Mouse (Mus musculus): ENCODE data around the gene Prpsap2. TPM values are rescaled to one million over a fixed set of nuclear protein-coding genes. Genes with fewer than 3 reads are reported as not detected.

Prpsap2 gene
- polyA plus RNA-seq, 1 experiment from 2014 or later, result 33.1 TPM

- Histone ChIP-seq H3K9me3 (replicated peaks; ENCODE audit: control insufficient read depth, low read length) (no peaks in the 10 kb centered on the region), H3K9ac (replicated peaks; ENCODE audit: low read length) (no peak overlapping the region), H3K36me3 (replicated peaks; ENCODE audit: control insufficient read depth, insufficient read depth, low read depth, low read length) (no peaks in the 10 kb centered on the region), H3K4me3 (ENCODE audit: low read depth, low read length) (no peak overlapping the region), H3K4me1 (ENCODE audit: control insufficient read depth, insufficient read depth, low read length) (no peaks in the 10 kb centered on the region), H3K27ac (replicated peaks; ENCODE audit: low read depth, low read length) (no peak overlapping the region), H3K27me3 (ENCODE audit: control insufficient read depth, insufficient read depth, low read length) (no peaks in the 10 kb centered on the region), H3K4me2 (ENCODE audit: low read depth, low read length) (no peak overlapping the region)
- WGBS, result 42% methylated on average over 11 of the region's 11 CpGs
- DNase-seq (ENCODE audit: low spot score) (peak; percentile 92), ATAC-seq (replicated peaks; ENCODE audit: insufficient number of reproducible peaks, low FRiP score, low TSS enrichment, low read depth) (peak; percentile 45; the same call in 1 of the 2 replicates)
These were observed 47.4 kb downstream of the Prpsap2 start for GRCm38 (mm10) chr11:61714346-61715117.

GRCm38 (mm10) chr11:61713157-61713855, 48.6 kb downstream of the Prpsap2 start:
- Histone ChIP-seq H3K4me3 (ENCODE audit: low read depth, low read length) (no peak overlapping the region), H3K9me3 (replicated peaks; ENCODE audit: control insufficient read depth, low read length) (no peaks in the 10 kb centered on the region), H3K4me2 (ENCODE audit: low read depth, low read length) (no peak overlapping the region), H3K27me3 (ENCODE audit: control insufficient read depth, insufficient read depth, low read length) (no peaks in the 10 kb centered on the region), H3K36me3 (replicated peaks; ENCODE audit: control insufficient read depth, insufficient read depth, low read depth, low read length) (no peaks in the 10 kb centered on the region), H3K4me1 (ENCODE audit: control insufficient read depth, insufficient read depth, low read length) (no peaks in the 10 kb centered on the region), H3K9ac (replicated peaks; ENCODE audit: low read length) (no peak overlapping the region), H3K27ac (replicated peaks; ENCODE audit: low read depth, low read length) (no peak overlapping the region)
- ATAC-seq (replicated peaks; ENCODE audit: insufficient number of reproducible peaks, low FRiP score, low TSS enrichment, low read depth) (no peak), DNase-seq (ENCODE audit: low spot score) (no peak)
- WGBS, result 66% methylated on average over 15 of the region's 15 CpGs

GRCm38 (mm10) chr11:61708928-61709327, 53.0 kb downstream of the Prpsap2 start:
- H3K36me3 ChIP-seq (replicated peaks; ENCODE audit: control insufficient read depth, insufficient read depth, low read depth, low read length), result no peaks in the 10 kb centered on the region
- WGBS, result 44% methylated on average over 3 of the region's 3 CpGs
- no peak overlapping the region for H3K4me2 ChIP-seq (ENCODE audit: low read depth, low read length)
- H3K4me1 ChIP-seq (ENCODE audit: control insufficient read depth, insufficient read depth, low read length), result no peaks in the 10 kb centered on the region
- no peaks in the 10 kb centered on the region for H3K9me3 ChIP-seq (replicated peaks; ENCODE audit: control insufficient read depth, low read length)
- no peak overlapping the region for H3K4me3 ChIP-seq (ENCODE audit: low read depth, low read length)
- H3K27me3 ChIP-seq (ENCODE audit: control insufficient read depth, insufficient read depth, low read length), result no peaks in the 10 kb centered on the region
- no peak overlapping the region; the same call in 1 of the 2 replicates for H3K9ac ChIP-seq (replicated peaks; ENCODE audit: low read length)
- H3K27ac ChIP-seq (replicated peaks; ENCODE audit: low read depth, low read length), result no peak overlapping the region
- ATAC-seq (replicated peaks; ENCODE audit: insufficient number of reproducible peaks, low FRiP score, low TSS enrichment, low read depth) (no peak), DNase-seq (ENCODE audit: low spot score) (no peak)

GRCm38 (mm10) chr11:61706232-61706631, 55.7 kb downstream of the Prpsap2 start:
- DNase-seq (ENCODE audit: low spot score), result no peak
- Histone ChIP-seq H3K9me3 (replicated peaks; ENCODE audit: control insufficient read depth, low read length) (no peaks in the 10 kb centered on the region), H3K4me1 (ENCODE audit: control insufficient read depth, insufficient read depth, low read length) (no peaks in the 10 kb centered on the region), H3K4me3 (ENCODE audit: low read depth, low read length) (no peak overlapping the region), H3K27ac (replicated peaks; ENCODE audit: low read depth, low read length) (no peak overlapping the region), H3K27me3 (ENCODE audit: control insufficient read depth, insufficient read depth, low read length) (no peaks in the 10 kb centered on the region), H3K4me2 (ENCODE audit: low read depth, low read length) (no peak overlapping the region), H3K9ac (replicated peaks; ENCODE audit: low read length) (no peak overlapping the region), H3K36me3 (replicated peaks; ENCODE audit: control insufficient read depth, insufficient read depth, low read depth, low read length) (no peaks in the 10 kb centered on the region)
- 70% methylated on average over 4 of the region's 4 CpGs for WGBS
- ATAC-seq (replicated peaks; ENCODE audit: insufficient number of reproducible peaks, low FRiP score, low TSS enrichment, low read depth), result no peak

- H3K27ac ChIP-seq (replicated peaks; ENCODE audit: low read depth, low read length), result no peak overlapping the region
- DNase-seq (ENCODE audit: low spot score) (no peak), ATAC-seq (replicated peaks; ENCODE audit: insufficient number of reproducible peaks, low FRiP score, low TSS enrichment, low read depth) (no peak)
- no peak overlapping the region for H3K4me3 ChIP-seq (ENCODE audit: low read depth, low read length)
- H3K9me3 ChIP-seq (replicated peaks; ENCODE audit: control insufficient read depth, low read length), result no peaks in the 10 kb centered on the region
- WGBS, result 90% methylated on average over 2 of the region's 2 CpGs
- H3K9ac ChIP-seq (replicated peaks; ENCODE audit: low read length), result no peak overlapping the region
- H3K4me2 ChIP-seq (ENCODE audit: low read depth, low read length), result no peak overlapping the region
- no peaks in the 10 kb centered on the region for H3K27me3 ChIP-seq (ENCODE audit: control insufficient read depth, insufficient read depth, low read length)
- no peaks in the 10 kb centered on the region for H3K36me3 ChIP-seq (replicated peaks; ENCODE audit: control insufficient read depth, insufficient read depth, low read depth, low read length)
- no peaks in the 10 kb centered on the region for H3K4me1 ChIP-seq (ENCODE audit: control insufficient read depth, insufficient read depth, low read length)
These were observed 56.3 kb downstream of the Prpsap2 start for GRCm38 (mm10) chr11:61705581-61705980.

GRCm38 (mm10) chr11:61702494-61702893, 59.4 kb downstream of the Prpsap2 start:
- Histone ChIP-seq H3K4me2 (ENCODE audit: low read depth, low read length) (no peak overlapping the region), H3K9me3 (replicated peaks; ENCODE audit: control insufficient read depth, low read length) (no peaks in the 10 kb centered on the region), H3K4me3 (ENCODE audit: low read depth, low read length) (no peak overlapping the region), H3K27ac (replicated peaks; ENCODE audit: low read depth, low read length) (no peak overlapping the region), H3K4me1 (ENCODE audit: control insufficient read depth, insufficient read depth, low read length) (no peaks in the 10 kb centered on the region), H3K9ac (replicated peaks; ENCODE audit: low read length) (no peak overlapping the region), H3K36me3 (replicated peaks; ENCODE audit: control insufficient read depth, insufficient read depth, low read depth, low read length) (no peaks in the 10 kb centered on the region), H3K27me3 (ENCODE audit: control insufficient read depth, insufficient read depth, low read length) (no peaks in the 10 kb centered on the region)
- ATAC-seq (replicated peaks; ENCODE audit: insufficient number of reproducible peaks, low FRiP score, low TSS enrichment, low read depth) (no peak), DNase-seq (ENCODE audit: low spot score) (no peak)
- WGBS, result 89% methylated on average over 5 of the region's 5 CpGs

- Histone ChIP-seq H3K4me1 (ENCODE audit: control insufficient read depth, insufficient read depth, low read length) (no peaks in the 10 kb centered on the region), H3K9me3 (replicated peaks; ENCODE audit: control insufficient read depth, low read length) (no peaks in the 10 kb centered on the region), H3K27ac (replicated peaks; ENCODE audit: low read depth, low read length) (no peak overlapping the region), H3K9ac (replicated peaks; ENCODE audit: low read length) (no peak overlapping the region), H3K4me2 (ENCODE audit: low read depth, low read length) (no peak overlapping the region), H3K27me3 (ENCODE audit: control insufficient read depth, insufficient read depth, low read length) (no peaks in the 10 kb centered on the region), H3K4me3 (ENCODE audit: low read depth, low read length) (no peak overlapping the region), H3K36me3 (replicated peaks; ENCODE audit: control insufficient read depth, insufficient read depth, low read depth, low read length) (no peaks in the 10 kb centered on the region)
- WGBS, result 63% methylated on average over 5 of the region's 5 CpGs
- DNase-seq (ENCODE audit: low spot score) (no peak), ATAC-seq (replicated peaks; ENCODE audit: insufficient number of reproducible peaks, low FRiP score, low TSS enrichment, low read depth) (no peak; the same call in 1 of the 2 replicates)
These were observed 60.2 kb downstream of the Prpsap2 start for GRCm38 (mm10) chr11:61701696-61702095.

- Histone ChIP-seq H3K9me3 (replicated peaks; ENCODE audit: control insufficient read depth, low read length) (no peaks in the 10 kb centered on the region), H3K4me3 (ENCODE audit: low read depth, low read length) (no peak overlapping the region), H3K27ac (replicated peaks; ENCODE audit: low read depth, low read length) (no peak overlapping the region), H3K27me3 (ENCODE audit: control insufficient read depth, insufficient read depth, low read length) (no peaks in the 10 kb centered on the region), H3K9ac (replicated peaks; ENCODE audit: low read length) (no peak overlapping the region), H3K4me2 (ENCODE audit: low read depth, low read length) (no peak overlapping the region), H3K36me3 (replicated peaks; ENCODE audit: control insufficient read depth, insufficient read depth, low read depth, low read length) (no peaks in the 10 kb centered on the region), H3K4me1 (ENCODE audit: control insufficient read depth, insufficient read depth, low read length) (no peaks in the 10 kb centered on the region)
- ATAC-seq (replicated peaks; ENCODE audit: insufficient number of reproducible peaks, low FRiP score, low TSS enrichment, low read depth) (no peak), DNase-seq (ENCODE audit: low spot score) (no peak)
- 65% methylated on average over 4 of the region's 4 CpGs for WGBS
These were observed 62.0 kb downstream of the Prpsap2 start for GRCm38 (mm10) chr11:61699933-61700332.

All from embryonic facial prominence, embryonic 11.5 days (tissue).